Mouse (Mus musculus): ENCODE measurements around the gene Inpp5a.

Inpp5a gene

DNA sequence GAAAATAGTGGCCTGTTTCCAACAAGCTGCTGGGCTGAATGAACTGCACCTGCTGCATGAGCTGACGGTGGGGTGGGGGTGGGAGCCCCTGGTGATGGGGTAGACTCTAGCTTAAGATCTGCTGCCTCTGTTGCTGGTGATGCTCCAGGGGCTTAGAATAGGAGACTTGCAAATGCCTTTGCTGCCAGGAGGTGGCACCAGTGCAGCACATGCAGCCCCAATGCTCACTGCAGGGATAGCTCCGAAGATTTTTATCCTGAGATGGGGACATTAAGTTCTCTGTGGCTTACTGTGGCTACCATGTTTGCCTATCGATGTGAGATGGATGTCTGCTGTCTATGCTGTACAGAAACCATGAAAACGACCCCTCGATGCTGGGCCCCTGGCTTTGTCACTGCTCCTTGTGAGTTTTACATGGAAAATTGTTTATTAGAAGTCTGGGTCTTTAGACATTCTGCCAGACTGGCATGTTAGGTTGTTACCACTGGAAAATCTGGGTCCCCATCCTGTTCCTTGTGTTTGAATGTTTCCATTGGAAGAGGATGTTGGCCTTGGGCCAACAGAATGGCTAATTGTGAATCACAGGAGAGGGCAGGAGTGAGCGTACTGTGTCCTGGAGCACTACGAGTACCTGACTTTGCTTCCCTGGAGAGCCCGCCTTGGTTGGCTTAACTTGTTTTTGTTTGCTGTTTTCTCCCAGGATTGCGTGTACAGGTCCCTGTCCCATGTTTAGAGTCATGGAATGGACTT, 95.5 kb downstream of the Inpp5a start:
- DNase-seq, result peak; percentile 55

DNA sequence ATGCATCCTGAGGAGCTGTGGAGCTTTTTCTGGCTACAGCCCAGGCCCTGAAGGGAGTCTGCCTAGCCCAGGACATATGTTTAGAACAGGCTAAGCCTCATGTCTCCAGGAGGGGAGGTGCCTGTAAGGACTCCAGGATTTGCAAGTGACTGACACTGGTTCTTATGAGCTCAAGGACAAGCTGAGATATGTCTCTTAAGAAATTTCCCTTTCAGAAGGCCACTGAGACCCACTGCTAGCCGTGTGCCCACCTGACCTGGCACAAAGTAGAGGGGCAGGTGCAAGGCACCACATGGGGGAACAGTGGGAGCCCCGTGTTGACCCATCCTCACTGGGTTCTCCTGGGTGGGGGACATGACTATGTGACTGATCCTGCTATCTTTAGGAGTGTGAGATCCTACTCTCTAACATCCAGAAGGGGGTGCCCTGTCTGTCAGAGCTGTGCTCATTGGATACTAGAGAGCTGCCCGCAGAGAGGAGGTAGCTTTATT, 100.9 kb downstream of the Inpp5a start:
- no peak for DNase-seq

DNA sequence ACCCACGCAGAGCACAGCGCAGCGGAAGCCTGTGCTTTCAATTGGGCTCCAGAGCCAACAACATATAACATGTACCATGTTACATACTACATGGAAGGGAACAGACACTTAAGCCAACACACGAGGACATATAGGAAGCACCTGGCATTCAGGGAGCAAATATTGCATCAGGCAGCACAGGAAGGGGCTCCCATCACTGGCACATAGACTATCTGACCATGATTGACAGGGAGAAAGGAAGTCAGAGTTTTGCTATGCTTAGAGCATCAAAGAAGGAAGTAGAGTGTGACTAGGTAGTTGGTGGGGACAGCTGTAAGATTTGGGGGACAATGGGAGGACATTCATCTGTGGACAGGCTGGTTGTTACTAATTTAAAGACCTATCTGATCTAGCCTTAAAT, 103.4 kb downstream of the Inpp5a start:
- no peak for DNase-seq

DNA sequence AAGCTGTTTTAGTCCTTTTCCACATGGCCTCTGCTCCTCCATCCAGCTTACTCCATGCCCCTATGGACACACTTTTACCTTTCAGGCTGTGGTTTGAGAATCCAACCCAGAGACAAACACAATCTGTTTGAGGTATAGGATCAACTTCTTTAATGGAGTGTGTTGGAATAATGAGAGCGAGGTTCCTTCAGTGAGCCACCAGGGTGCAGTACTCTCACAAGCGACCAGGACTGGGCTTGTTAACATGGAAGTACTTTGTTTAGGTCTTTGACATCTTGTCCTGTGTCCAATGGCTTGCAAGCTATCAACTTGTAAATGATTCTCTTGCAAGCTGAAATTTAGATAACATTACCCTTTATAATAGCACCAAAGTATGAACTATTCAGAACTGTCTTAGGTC, 104.0 kb downstream of the Inpp5a start:
- DNase-seq, result no peak

DNA sequence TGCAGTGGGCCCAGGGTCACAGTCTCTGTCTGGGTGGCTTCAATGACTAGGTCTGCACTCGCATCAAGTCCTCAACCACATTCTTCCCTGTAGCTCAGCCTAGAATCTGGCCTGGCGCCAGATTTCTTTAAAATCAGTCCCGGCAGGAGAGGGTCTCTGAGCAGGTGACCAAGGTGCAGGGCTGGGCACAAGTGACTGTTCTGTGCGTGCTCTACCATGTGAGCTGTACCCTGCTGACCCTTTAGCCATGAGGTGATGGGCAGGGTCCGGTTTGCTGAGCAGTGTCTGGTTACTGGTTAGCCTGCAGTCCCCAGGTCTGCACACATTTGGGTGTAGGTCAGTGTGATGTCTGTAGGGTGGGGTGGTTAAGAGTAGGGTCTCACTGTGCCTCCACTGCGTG, 106.9 kb downstream of the Inpp5a start:
- DNase-seq, result no peak

DNA sequence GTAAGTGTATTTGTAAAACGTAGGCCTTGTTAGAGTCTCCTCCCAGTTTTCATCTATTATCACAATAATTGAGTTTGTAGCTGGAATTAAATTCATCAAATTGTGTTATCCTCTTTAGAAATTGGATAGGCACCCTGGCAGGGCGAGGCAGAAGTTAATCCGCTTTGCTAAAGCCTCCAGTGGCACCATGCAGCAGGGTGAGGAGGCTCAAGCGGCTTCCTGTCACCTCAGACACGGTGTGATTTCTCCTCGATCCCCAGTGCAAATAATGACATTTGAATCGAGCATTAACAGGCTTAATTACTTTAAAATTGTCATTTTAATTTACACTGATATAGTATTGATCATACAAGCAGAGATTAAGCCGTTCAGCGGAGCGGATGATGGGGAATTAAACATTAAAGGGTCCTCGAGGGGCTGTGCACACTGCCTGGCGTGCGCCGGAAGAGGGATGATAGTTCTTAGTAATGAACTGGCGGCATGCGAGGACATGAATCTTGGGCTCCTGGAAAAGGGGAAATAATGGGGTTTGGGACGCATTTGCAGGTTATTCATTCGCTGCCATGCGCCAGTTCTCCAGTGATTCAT, 109.2 kb downstream of the Inpp5a start:
- no peak for DNase-seq

DNA sequence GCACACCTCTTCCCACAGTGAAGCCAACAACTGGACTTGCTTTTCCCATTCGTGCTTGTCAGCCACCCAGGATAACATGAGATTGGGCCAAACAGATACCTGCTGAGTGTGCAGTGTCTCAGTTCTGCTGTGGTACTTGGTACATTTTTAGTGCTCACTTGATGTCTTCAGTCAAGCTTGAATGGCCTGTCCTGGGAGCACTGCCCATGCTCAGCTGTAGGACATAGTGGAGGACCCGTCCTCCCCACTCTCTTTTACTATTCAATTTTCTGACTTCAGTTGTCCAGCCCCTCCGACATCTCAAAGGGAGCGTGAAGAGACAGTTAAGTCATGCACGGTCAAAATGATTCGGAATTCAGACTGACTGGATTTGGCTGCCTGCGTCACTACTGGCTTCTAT, 115.2 kb downstream of the Inpp5a start:
- DNase-seq, result no peak

DNA sequence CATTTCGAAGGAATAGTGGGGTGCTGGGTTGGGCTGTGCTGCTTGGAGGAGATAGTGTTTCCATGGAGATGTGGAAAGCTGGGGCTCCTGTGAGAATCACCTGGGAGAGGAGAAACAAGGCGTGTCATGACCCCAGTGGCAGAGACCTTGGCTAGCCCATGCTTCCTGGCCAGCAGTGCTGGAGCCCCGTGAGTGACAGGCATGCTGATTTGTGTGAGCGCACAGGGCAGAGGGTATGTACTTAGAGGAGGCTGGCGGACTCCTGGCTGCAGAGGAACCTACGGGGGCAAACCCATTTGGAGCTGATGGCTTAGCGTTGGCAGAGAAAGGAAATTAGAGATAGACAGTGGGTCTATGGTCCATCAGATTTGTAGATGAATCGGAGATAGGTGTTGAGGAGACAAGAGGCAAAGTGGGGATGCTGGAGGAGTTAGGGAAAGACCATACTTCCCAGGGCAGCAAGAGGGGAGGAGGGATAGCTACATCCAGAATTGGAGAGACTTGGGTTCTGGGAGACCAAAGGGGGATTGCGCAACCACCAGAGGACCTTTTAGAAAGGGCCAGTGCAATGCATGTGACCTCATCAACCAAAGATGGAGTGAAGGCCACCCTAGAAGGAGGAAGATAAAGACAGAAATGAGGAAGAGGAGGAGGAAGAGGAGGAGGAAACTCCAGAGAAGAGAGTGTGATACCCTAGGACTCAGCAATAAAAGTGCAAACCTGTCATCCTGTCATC, 117.9 kb downstream of the Inpp5a start:
- DNase-seq, result no peak

DNA sequence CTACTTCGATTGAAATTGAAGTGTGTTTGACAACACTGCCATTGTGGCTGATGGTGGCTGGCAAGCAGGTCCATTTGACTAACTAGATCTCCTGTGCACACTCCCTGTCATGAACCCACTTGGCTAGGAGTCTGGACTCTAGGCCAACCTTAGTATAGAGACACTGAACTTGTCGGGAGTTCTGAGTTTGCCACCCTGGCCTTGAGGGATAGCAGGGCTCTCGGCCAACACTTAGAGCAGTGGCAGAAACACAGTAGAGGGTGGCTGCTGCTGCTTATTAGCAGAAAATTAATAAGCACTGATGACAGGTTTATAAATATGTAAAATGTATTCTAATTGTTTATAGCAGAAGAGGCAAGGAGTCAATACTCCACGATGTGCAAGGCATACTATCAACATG, 120.0 kb downstream of the Inpp5a start:
- DNase-seq, result no peak

DNA sequence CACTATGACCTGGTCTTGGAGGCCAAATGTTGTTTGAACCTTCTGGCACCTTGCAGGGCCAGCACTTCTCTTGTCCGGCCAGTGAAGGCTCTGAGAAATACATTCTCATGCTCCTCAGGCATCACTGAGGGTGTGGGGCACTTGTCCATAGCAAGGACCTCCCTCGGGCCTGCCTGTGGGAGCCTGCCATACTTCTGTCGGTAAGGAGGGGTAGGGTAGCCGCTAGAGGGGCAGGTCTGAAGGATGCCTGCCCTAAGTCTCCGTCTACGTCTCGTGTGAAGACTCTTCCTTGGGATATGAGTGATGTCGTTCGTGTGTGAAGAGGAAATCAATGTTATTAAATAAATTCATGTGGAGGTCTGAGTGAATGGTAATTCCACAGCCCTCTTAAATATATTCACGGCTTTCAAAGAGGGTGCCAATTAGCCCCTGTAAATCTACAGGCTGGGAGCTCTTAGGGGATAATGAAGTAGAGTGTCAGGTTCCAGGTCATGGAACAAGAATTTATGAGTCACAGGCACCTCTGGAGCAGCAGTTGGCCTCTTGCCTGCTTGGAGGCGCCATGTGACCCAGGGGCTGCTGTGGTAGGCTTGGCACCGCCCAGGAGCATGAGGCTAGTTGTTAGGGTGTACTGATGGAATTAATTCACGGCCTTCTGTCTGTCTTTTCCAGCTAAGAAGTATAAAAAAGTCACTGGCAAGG, 127.2 kb downstream of the Inpp5a start:
- DNase-seq, result no peak

DNA sequence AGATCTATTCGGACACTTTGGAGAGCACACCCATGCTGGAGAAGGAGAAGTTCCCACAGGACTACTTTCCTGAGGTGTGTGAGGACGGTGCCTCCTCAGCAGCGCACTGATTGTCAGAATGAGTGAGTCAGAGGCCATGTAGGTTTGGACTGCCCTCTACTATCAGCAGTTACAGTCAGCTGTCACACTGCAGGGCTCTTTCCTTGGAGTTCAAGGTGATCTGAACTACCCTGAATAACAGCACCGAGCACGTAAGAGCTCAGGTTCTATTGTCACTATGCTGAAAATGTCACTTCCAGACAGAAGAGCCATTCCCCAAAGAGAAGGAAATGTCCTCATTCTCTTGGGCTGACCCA, 127.7 kb downstream of the Inpp5a start:
- no peak for DNase-seq

DNA sequence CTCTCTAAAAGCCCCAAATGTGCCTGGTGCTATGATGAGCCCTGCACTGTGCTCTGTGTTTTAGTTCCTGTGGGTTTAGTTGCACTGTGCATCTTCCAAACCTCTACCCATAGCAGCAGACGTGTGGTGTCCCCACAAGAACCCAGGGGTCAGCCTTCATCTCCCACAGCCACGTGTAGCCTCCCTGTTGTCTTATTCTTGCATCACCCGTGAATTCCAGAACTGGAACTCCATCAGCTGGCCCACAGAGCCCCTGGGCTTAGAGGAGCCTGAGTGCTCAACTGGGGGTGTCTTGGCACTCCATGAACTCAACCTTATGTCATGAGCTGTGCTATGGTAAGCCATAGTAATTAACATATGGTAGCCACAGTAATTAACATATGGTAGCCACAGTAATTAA, 129.4 kb downstream of the Inpp5a start:
- DNase-seq, result no peak

DNA sequence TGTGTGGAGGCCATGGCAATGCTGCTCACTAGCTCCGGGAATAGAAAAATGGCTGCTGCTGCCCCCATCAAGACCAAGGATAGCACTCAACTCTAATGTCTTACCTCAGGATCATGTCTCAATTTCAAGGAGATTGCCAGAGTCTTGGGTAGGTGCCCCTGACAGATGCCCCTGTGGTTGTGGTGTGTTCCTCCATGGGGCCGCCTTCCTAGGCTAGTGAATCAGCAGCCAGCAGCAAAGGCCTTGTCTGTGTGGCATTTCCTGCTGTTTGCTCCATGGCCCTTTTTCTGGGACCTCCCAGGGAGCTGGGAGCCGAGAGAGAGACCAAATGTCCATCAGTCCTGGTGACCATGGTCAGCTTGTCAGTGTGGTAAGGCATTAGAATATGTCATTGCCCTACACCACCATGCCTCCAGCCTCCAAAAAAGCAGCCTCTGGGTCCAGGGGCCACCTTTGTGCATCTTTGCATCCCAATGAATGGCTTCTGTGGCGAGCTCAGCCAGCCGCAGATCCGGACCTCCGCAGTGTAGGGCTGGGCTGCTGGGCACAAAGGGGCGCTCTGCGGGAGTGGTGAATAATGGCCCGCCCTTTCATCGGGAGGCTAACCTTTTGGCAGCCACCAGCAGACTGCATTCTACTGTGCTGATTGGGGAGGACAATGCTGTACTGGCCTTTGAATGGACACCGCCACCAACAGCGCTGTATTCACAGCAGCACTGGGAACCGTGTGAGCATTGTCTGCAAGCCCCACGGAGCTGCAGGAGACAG, 139.6 kb downstream of the Inpp5a start:
- DNase-seq, result no peak

DNA sequence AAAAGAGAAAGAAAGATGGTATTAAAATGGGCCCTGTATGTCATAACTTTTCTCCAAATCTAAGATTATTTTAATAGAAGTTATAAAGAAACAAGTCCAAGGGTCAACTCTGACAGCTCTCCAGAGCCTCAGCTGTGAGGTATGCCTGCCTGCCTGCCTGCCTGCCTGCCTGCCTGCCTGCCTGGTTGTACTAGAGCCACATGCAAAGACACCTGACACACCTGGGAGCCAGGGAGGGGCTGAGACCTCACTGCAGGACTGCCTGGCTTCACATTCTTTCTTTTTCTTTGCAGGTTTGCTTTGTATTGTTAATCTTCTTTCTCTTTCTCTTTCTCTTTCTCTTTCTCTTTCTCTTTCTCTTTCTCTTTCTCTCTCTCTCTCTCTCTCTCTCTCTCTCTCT, 140.3 kb downstream of the Inpp5a start:
- DNase-seq, result no peak

DNA sequence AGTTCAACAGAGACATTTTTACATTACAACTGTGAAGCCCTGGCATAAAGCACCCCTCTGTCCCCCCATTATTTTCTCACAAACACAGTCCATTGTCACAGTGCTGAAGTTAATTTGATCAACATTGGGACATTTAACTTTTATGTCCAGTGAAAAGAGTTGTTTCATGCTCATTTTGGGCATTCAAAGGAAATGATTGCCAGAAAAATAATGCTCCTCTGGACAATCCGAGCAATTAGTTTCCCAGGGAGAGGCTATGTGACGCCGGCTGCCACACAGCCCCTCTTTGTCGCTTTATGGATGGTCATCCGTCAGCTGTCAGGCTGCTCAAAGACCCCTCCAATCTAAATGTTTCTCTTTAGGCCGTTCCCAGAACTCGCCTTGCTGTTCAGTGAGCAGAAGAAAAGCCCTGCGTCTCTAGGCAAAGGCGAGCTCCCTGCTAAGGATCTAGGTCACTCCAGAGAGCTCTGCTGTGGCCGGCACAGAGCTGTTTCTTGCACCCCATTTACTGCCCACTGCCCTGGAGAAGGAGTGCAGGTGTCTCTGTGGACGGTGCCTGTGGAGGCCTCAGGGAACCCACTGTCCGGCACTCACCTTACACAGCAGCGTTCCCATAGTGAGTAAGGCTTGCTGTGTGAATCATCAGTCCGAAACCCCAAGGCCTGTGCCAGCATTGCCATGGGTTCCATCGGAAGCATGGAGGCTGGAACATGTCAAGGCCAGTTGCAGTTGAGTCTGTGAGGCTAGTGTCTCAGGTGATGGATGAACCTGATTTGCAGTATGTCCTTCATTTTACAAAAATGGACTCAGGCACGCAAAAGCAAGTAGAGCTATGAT, 141.9 kb downstream of the Inpp5a start:
- DNase-seq, result no peak

DNA sequence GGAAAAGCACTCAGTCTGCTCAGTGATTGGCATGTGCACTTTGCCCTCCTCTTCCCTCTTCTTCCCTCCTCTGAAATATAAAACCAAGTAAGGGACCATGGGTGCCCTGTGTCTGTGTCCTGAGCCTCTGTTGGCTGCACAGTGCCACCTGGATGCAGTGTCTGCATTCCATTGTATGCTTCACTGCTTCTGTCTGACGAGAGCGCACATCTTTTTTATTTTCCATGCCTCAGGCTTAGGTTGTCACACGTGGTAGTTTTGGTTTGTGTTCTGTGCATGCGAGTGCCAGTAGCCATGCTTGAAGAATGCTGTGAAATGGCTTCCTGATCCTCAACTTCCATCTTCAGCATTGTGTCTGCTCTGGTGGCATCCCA, 142.5 kb downstream of the Inpp5a start:
- no peak for DNase-seq

DNA sequence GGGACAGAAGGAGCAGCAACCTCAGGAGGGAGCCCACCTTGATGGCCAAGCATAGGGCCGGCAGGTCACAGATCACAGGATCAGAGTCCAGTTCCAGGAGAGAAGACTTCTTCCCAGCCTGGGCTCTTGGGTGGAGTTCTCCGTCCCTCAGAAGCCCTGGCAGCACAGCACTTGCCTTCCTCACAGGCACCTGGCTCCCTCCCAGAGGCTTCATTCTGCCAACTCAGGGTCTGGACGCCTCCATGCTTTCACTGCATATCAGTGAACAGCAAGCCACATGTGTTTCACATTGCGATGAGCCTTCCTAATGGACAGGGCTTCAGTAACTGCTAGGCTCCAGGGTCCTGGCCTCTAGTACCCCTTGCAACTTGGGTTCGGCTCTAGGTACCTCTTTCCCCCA, 147.4 kb downstream of the Inpp5a start:
- no peak for DNase-seq

DNA sequence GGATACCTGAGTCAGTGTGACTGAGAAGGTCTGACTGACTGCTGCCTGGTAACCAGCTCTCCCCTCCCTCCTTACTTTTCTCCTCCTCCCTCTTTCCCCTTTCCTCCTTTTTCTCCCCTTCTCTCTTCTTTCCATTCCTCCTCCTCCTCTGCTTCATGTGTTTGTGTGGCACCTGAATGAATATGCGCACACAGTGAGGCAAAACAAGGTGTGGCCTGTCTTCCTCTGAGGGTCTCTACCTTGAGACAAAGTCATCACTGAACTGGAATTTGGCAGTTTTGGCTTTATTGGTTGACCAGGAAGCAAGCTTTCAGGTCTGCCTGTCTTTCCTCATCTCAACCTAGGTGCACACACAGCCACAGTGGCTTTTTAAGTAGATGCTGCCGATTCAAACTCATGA, 147.9 kb downstream of the Inpp5a start:
- no peak for DNase-seq

DNA sequence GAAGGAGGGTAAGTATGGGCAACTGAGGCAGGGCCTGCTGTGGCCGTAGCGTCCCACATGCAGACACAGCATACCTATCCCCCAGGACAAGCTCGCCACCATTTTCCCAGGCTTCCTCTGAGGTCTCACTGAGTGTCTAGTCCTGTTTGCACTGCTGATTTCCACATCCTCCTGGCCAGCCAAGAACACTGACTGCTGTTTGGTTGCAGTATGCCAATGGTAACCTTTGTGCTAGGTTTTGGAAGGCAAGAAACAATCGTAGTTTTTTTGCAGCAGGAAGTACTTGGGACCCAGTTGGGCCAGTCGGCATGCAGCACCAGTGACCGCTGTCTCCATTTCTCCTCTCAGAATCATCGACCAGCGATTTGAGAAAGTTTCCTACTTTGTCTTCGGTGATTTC, 148.9 kb downstream of the Inpp5a start:
- DNase-seq, result no peak

DNA sequence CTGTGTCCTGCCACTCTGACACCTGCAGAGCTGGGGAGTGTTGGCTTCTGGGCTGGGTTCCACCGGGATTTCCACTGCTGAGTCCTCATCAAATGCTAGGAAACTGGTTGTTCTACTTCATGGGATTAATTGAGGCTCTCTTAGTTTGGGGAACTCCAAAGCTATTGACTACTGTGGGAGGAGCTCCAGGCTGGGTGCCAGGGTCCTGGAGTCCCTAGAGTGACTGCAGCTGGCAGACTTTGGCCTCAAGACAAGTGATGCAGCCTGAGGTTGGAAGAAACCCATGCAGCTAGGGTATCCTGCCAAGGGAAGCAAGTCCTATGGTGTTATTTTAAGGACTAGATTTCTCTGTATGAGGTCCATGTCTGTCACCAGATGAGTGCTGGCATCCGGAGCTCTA, 149.6 kb downstream of the Inpp5a start:
- DNase-seq, result no peak

DNA sequence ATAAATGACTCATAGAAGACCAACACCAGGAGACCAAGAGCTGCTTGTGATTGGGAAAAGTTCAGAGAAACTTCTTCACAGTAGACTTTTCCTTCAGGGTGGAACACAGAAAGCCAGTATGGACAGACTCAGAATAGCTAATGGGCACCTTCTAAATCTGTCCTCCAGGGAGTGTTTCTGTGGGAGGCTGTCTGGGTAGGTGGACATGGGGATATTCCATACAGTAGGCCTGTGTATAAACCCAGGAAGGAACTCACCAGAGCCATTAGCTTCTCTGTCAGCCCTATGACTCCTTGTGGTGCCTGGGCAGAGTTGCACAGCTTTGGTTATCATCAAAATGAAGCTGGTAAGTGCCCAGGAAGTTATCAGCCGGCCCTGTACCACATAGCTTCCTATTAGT, 151.7 kb downstream of the Inpp5a start:
- DNase-seq, result no peak

DNA sequence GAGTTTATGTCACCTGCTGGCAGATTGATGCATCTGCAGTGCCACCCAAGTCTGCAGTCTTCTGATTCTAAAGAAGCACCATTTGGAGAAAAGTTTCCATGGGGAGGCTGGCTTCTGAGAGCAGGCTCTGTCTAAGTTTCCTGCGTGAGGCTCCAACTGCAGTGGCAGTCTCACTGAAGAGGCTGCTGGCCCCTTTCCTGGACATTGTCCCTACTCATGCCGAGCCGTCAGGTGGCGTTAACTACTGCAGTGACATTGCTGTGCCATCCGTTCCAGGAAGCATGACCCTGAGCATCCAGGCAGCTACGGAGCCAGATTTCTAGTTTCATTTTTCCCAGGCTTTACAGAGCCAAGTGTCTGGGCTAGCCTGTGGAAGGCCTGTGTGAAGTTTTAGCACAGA, 152.5 kb downstream of the Inpp5a start:
- peak; percentile 48 for DNase-seq
